Mouse (Mus musculus): ENCODE results near the gene Fau. TPM values are rescaled to one million over a fixed set of nuclear protein-coding genes. Genes with fewer than 3 reads are reported as not detected.

Gene Fau
- total RNA-seq, 1 experiment from 2014 or later, result 1,850 TPM

- ATAC-seq (replicated peaks; ENCODE audit: low read depth, poor library complexity, severe bottlenecking), result peak; percentile 21
Measured at GRCm38 (mm10) chr19:6045366-6046293, 12.0 kb upstream of the Fau start.

- peak; percentile 84 for ATAC-seq (replicated peaks; ENCODE audit: low read depth, poor library complexity, severe bottlenecking)
Measured at GRCm38 (mm10) chr19:6046294-6047153, 11.1 kb upstream of the Fau start, which contains the start of gene Syvn1. Gene Syvn1, plus strand, starts transcription at chr19:6046576.

- no peak for ATAC-seq (replicated peaks; ENCODE audit: low read depth, poor library complexity, severe bottlenecking)
Measured at GRCm38 (mm10) chr19:6047154-6047898, 10.3 kb upstream of the Fau start.

- ATAC-seq (replicated peaks; ENCODE audit: low read depth, poor library complexity, severe bottlenecking), result no peak
Measured at GRCm38 (mm10) chr19:6047899-6048166, 9.8 kb upstream of the Fau start.

- ATAC-seq (replicated peaks; ENCODE audit: low read depth, poor library complexity, severe bottlenecking), result no peak
Measured at GRCm38 (mm10) chr19:6048681-6049410, 8.8 kb upstream of the Fau start.

- ATAC-seq (replicated peaks; ENCODE audit: low read depth, poor library complexity, severe bottlenecking), result no peak
Measured at GRCm38 (mm10) chr19:6052516-6052915, 5.1 kb upstream of the Fau start.

GRCm38 (mm10) chr19:6054296-6054695, 3.3 kb upstream of the Fau start:
- no peak for ATAC-seq (replicated peaks; ENCODE audit: low read depth, poor library complexity, severe bottlenecking)

GRCm38 (mm10) chr19:6056696-6057095, 948 bp upstream of the Fau start:
- ATAC-seq (replicated peaks; ENCODE audit: low read depth, poor library complexity, severe bottlenecking), result no peak

- no peak for ATAC-seq (replicated peaks; ENCODE audit: low read depth, poor library complexity, severe bottlenecking)
Measured at GRCm38 (mm10) chr19:6058513-6058912, 869 bp downstream of the Fau start.

GRCm38 (mm10) chr19:6058966-6059365, 1.3 kb downstream of the Fau start:
- no peak for ATAC-seq (replicated peaks; ENCODE audit: low read depth, poor library complexity, severe bottlenecking)

GRCm38 (mm10) chr19:6061021-6061533, 3.4 kb downstream of the Fau start, which contains the start of gene Znhit2:
Gene Znhit2, plus strand, starts transcription at chr19:6061192.
- peak; percentile 74 for ATAC-seq (replicated peaks; ENCODE audit: low read depth, poor library complexity, severe bottlenecking)

GRCm38 (mm10) chr19:6061641-6062302, 4.1 kb downstream of the Fau start:
- peak; percentile 46 for ATAC-seq (replicated peaks; ENCODE audit: low read depth, poor library complexity, severe bottlenecking)

GRCm38 (mm10) chr19:6062418-6062817, 4.8 kb downstream of the Fau start:
- no peak for ATAC-seq (replicated peaks; ENCODE audit: low read depth, poor library complexity, severe bottlenecking)

- no peak for ATAC-seq (replicated peaks; ENCODE audit: low read depth, poor library complexity, severe bottlenecking)
Measured at GRCm38 (mm10) chr19:6063081-6063480, 5.4 kb downstream of the Fau start.

- no peak for ATAC-seq (replicated peaks; ENCODE audit: low read depth, poor library complexity, severe bottlenecking)
Measured at GRCm38 (mm10) chr19:6066571-6066970, 8.9 kb downstream of the Fau start.

- ATAC-seq (replicated peaks; ENCODE audit: low read depth, poor library complexity, severe bottlenecking), result peak; percentile 68
Measured at GRCm38 (mm10) chr19:6067011-6067723, 9.5 kb downstream of the Fau start.

GRCm38 (mm10) chr19:6067724-6068415, 10.2 kb downstream of the Fau start, which contains the start of gene Tm7sf2:
Gene Tm7sf2, minus strand, starts transcription at chr19:6068373.
- ATAC-seq (replicated peaks; ENCODE audit: low read depth, poor library complexity, severe bottlenecking), result peak; percentile 95

- no peak for ATAC-seq (replicated peaks; ENCODE audit: low read depth, poor library complexity, severe bottlenecking)
Measured at GRCm38 (mm10) chr19:6068951-6069350, 11.3 kb downstream of the Fau start.
